Mouse (Mus musculus) erythroblast, embryonic 14.5 days (primary cell): ENCODE measurements around the gene Zfhx3. TPM values are rescaled to one million over a fixed set of nuclear protein-coding genes. Genes with fewer than 3 reads are reported as not detected.

ENCODE experiments used
- H3K27me3 ChIP-seq: 2 replicates; pipeline ENCODE4 v1.6.1; 2012; ENCODE audit warnings: inconsistent platforms; ENCODE audit not compliant: control insufficient read depth
- H3K36me3 ChIP-seq: 2 replicates; pipeline ENCODE4 v1.6.1; 2012; ENCODE audit warnings: mild to moderate bottlenecking, inconsistent platforms; ENCODE audit not compliant: control insufficient read depth
- H3K4me1 ChIP-seq: 2 replicates; pipeline ENCODE4 v1.6.1; 2012; ENCODE audit warnings: inconsistent platforms; ENCODE audit not compliant: control insufficient read depth
- H3K4me3 ChIP-seq: replicated peaks from 2 replicates; pipeline ENCODE3; 2012; ENCODE audit warnings: moderate library complexity, mild to moderate bottlenecking, inconsistent platforms
- H3K9me3 ChIP-seq: 2 replicates; pipeline ENCODE4 v1.6.1; 2012; ENCODE audit warnings: low read length, inconsistent platforms, mixed read lengths; ENCODE audit not compliant: control insufficient read depth
- GATA1 ChIP-seq: IDR thresholded peaks from 2 replicates; pipeline ENCODE4 v1.6.1; 2012; ENCODE audit warnings: low read length, inconsistent platforms, mixed read lengths
- TAL1 ChIP-seq: IDR thresholded peaks from 3 replicates; pipeline ENCODE4 v1.6.1; 2012; ENCODE audit warnings: low read length, inconsistent platforms, mixed read lengths
- polyA plus RNA-seq: library from polyadenylated mRNA; stranded (reverse); fragments of >175 nt; gene quantifications from 2 replicates; pipeline ENCODE4 v1.2.3, GENCODE M21; 2012

Gene Zfhx3
- polyA plus RNA-seq, 1 experiment: 0.03 TPM

DNA sequence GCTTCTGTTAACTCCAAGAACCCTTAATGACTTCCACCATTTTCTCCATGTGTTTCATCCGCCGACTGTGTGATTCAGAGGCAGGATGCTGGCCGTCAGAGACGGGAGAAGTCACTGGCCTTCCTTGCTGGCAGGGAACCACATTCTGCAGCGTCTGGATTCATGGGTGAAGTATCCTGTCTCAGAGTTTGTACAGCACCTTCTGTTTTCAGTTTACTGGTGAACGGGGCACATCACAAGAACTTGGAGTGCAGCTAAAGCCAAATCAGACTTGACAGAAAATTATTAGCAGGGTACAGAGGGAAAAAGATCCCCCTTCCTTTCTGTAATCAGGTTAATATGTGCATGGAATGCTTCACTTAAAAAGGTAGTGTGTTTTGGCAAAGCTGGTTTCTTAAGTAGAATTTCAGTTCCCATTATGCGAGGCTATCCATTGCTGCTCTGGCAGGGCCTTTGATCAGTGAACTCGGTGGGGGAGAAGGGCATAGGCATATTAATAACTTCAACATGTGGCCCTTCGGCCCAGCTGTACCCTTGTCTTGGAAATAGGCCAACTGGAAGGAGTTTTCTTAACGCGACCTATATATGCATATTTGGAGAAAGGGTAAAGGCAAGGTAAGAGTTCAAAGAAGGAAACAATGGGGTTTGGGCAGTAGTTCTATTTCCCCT, 1035.4 kb downstream of the Zfhx3 start:
- TF ChIP-seq GATA1: no peak
- TF ChIP-seq TAL1: no peak

DNA sequence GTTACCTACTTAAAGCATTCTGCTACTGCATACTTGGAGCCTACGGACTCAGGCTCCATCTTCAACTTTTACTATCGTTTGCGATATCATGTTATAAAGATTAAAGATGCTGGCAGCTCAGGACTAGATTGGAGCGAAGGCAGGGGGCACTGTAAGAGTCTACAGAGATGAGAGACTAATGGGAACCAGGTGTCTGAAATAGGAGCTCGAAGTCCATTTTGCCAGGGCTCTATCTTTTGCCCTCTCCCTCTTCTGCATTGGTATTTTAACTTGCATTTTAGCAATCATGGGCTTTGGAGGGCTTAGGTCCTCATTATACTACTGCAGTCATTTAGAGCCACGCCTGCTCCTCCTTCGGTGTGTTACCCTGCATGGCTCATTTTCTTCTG, 1035.9 kb downstream of the Zfhx3 start:
- Histone ChIP-seq H3K9me3 (peaks cover 2% of the 10 kb centered on the region; the same call in 1 of the 2 replicates), H3K27me3 (no peaks in the 10 kb centered on the region), H3K4me1 (no peaks in the 10 kb centered on the region), H3K4me3 (no peak overlapping the region), H3K36me3 (no peaks in the 10 kb centered on the region)
- TF ChIP-seq GATA1: no peak
- no peak for TF ChIP-seq TAL1

More for the DNA sequence above, 1035.4 kb downstream of the Zfhx3 start:
- Histone ChIP-seq H3K9me3 (peaks cover 2% of the 10 kb centered on the region; the same call in 1 of the 2 replicates), H3K4me3 (no peak overlapping the region), H3K36me3 (no peaks in the 10 kb centered on the region), H3K4me1 (no peaks in the 10 kb centered on the region), H3K27me3 (no peaks in the 10 kb centered on the region)

DNA sequence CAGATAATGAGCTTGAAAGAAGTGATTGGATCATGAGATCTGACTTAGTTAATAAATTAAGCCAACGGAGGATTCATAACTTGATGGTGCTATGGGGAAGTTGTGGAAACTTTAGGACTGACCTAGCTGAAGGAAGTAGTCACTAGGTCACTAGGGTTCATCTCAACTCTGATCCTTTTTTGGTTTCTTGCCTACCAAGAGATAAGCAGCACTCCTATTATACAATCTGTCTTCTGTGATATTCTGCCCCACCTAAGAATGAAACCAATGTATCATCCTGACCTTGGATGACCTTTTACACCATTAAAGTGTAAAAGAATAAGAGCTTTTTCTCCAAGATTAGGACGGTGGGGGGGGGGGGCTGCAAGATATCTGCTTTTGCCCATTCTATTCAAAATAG, 1042.5 kb downstream of the Zfhx3 start:
- Histone ChIP-seq H3K4me3 (no peak overlapping the region), H3K4me1 (no peaks in the 10 kb centered on the region), H3K9me3 (peaks cover 2% of the 10 kb centered on the region; the same call in 1 of the 2 replicates), H3K36me3 (no peaks in the 10 kb centered on the region), H3K27me3 (no peaks in the 10 kb centered on the region)
- TF ChIP-seq GATA1 (no peak), TAL1 (no peak)

DNA sequence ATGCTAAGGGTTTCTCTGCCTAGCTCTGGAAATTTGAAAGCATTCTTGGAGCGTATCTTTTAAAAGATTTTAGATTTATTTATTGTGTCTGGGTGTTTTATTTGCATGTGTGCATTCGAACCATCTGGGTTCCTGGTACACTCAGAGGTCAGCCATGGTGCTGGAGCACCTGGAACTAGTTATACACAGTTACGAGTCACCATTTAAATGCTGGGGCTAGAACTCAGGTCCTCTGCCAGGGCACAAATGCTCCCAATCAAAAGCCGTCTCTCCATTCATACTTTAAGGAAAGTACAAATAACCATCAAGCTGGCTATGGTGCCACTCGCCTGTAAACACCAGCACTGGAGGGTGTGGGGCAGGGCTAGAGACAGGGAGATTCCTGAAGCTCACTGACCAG, 1047.4 kb downstream of the Zfhx3 start:
- Histone ChIP-seq H3K4me1 (no peaks in the 10 kb centered on the region), H3K27me3 (no peaks in the 10 kb centered on the region), H3K4me3 (no peak overlapping the region), H3K9me3 (no peaks in the 10 kb centered on the region), H3K36me3 (no peaks in the 10 kb centered on the region)
- no peak for TF ChIP-seq GATA1
- TF ChIP-seq TAL1: no peak

GRCm38 (mm10) chr8:108990537-108990936, 1048.1 kb downstream of the Zfhx3 start:
- Histone ChIP-seq H3K27me3 (no peaks in the 10 kb centered on the region), H3K4me3 (no peak overlapping the region), H3K4me1 (no peaks in the 10 kb centered on the region), H3K36me3 (no peaks in the 10 kb centered on the region), H3K9me3 (no peaks in the 10 kb centered on the region)
- no peak for TF ChIP-seq GATA1
- no peak for TF ChIP-seq TAL1

DNA sequence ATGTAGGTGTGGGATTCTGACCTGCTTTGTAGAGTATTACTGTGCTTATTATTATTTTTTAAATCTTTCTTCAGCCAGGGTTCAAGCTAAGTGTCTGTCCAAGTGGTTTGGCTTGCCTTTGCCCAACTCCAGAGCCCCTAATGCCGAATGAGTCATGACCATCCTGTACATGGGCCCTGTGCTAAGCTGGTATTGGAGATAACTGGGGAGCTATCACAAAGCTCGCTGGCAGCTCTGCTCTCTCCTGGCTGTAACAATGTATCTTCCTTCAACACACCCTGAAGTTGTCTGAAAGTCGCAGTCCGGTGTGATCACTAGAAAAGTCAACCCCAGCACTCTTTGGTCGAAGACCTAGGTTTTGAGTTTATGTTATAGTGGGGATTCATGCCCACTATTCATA, 1049.0 kb downstream of the Zfhx3 start:
- Histone ChIP-seq H3K9me3 (no peaks in the 10 kb centered on the region), H3K36me3 (no peaks in the 10 kb centered on the region), H3K4me3 (no peak overlapping the region), H3K4me1 (no peaks in the 10 kb centered on the region), H3K27me3 (no peaks in the 10 kb centered on the region)
- TF ChIP-seq TAL1: no peak
- TF ChIP-seq GATA1: no peak

GRCm38 (mm10) chr8:108993718-108994117, 1051.3 kb downstream of the Zfhx3 start:
- Histone ChIP-seq H3K9me3 (no peaks in the 10 kb centered on the region), H3K4me1 (no peaks in the 10 kb centered on the region), H3K4me3 (no peak overlapping the region), H3K36me3 (no peaks in the 10 kb centered on the region), H3K27me3 (no peaks in the 10 kb centered on the region)
- TF ChIP-seq TAL1: no peak
- no peak for TF ChIP-seq GATA1

GRCm38 (mm10) chr8:108994187-108994586, 1051.7 kb downstream of the Zfhx3 start:
- TF ChIP-seq GATA1 (no peak), TAL1 (no peak)
- Histone ChIP-seq H3K9me3 (no peaks in the 10 kb centered on the region), H3K27me3 (no peaks in the 10 kb centered on the region), H3K36me3 (no peaks in the 10 kb centered on the region), H3K4me1 (no peaks in the 10 kb centered on the region), H3K4me3 (no peak overlapping the region)

DNA sequence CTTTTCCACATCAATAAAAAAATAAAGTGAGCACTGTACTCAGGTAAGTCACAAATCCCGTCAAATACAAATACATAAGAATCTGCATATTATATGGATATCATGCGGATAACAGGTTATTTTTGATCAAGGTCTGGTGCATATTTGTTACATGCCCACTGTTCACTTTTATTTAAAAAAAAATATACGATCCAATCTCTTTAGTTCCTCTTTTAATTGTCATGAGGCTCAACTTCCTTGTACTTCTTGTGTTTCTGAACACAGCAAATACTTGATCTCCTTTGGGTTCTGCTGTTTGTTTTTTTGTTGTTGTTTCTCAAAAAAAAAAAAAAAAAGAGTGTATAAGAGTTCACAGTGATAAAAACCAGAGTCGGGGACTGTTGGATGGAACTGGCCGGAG, 1052.4 kb downstream of the Zfhx3 start:
- Histone ChIP-seq H3K4me1 (no peaks in the 10 kb centered on the region), H3K27me3 (no peaks in the 10 kb centered on the region), H3K9me3 (no peaks in the 10 kb centered on the region), H3K4me3 (no peak overlapping the region), H3K36me3 (no peaks in the 10 kb centered on the region)
- TF ChIP-seq GATA1 (no peak), TAL1 (no peak)

- TF ChIP-seq GATA1: no peak
- Histone ChIP-seq H3K4me1 (no peaks in the 10 kb centered on the region), H3K36me3 (no peaks in the 10 kb centered on the region), H3K27me3 (no peaks in the 10 kb centered on the region), H3K9me3 (peaks cover 5% of the 10 kb centered on the region; the same call in 1 of the 2 replicates), H3K4me3 (no peak overlapping the region)
Observed at GRCm38 (mm10) chr8:108997334-108997733, 1054.9 kb downstream of the Zfhx3 start.
